7 mouse cellular contexts compared by ENCODE assay signal in genomic region chr11:120307566-120308430, GRCm38 (mm10). TPM values are rescaled to one million over a fixed set of nuclear protein-coding genes. Genes with fewer than 3 reads are reported as not detected.
DNase-seq lines count a peak whose midpoint lies in the region; ATAC-seq and TF ChIP-seq lines count a peak whose summit lies in the region.

No protein-coding gene starts in this region.

- no peak for TF ChIP-seq POLR2A in cortical plate, adult 2 months (IDR thresholded peaks at IDR 0.05; ENCODE audit: extremely low read depth, insufficient read depth, low read length)

- peak overlapping the region; percentile 48 for H3K4me2 ChIP-seq in intestine, postnatal 0 days (replicated peaks; ENCODE audit: low read depth)
- H3K4me2 ChIP-seq in midbrain, embryonic 14.5 days (ENCODE audit: low read length), result peak overlapping the region; percentile 26

- H3K9me3 ChIP-seq in intestine, postnatal 0 days (ENCODE audit: control insufficient read depth), result no peaks in the 10 kb centered on the region
- H3K9me3 ChIP-seq in midbrain, embryonic 14.5 days (ENCODE audit: control insufficient read depth, low read length), result no peaks in the 10 kb centered on the region

- no peaks in the 10 kb centered on the region for H3K27me3 ChIP-seq in intestine, postnatal 0 days (replicated peaks; ENCODE audit: control insufficient read depth, insufficient read depth, low read length)
- H3K27me3 ChIP-seq in midbrain, embryonic 14.5 days (ENCODE audit: control insufficient read depth, insufficient read depth, low read length), result peaks cover 7% of the 10 kb centered on the region; the same call in 1 of the 2 replicates

- peak; percentile 97 for DNase-seq in adipocyte (ENCODE audit: low spot score)
- DNase-seq in gastrocnemius, postnatal 4 days (ENCODE audit: low spot score in 2 of 2), result peak; percentile 89 to 93
- peak; percentile 97 for DNase-seq in left cerebral cortex, postnatal 4 days
- DNase-seq in midbrain, embryonic 14.5 days, result peak; percentile 95
- DNase-seq in spleen, adult 18-20 months, result peak; percentile 72 to 89

- TF ChIP-seq CTCF in cortical plate, adult 2 months (IDR thresholded peaks at IDR 0.05; ENCODE audit: extremely low read depth, insufficient read depth, low read length), result peak; percentile 95
- TF ChIP-seq CTCF in intestine, postnatal 0 days (IDR thresholded peaks at IDR 0.05; ENCODE audit: low read depth), result peak; percentile 97

- intact Hi-C loops in left cerebral cortex, postnatal 4 days (cut with DNase I), result loop anchor here (5.0 kb wide), 3 partner anchors 75 to 195 kb away; partner anchors contain the start of gene Bahcc1

- no peak overlapping the region for H3K4me3 ChIP-seq in cortical plate, adult 2 months (ENCODE audit: insufficient read depth, low read length)
- H3K4me3 ChIP-seq in intestine, postnatal 0 days (ENCODE audit: low read depth, low read length), result no peak overlapping the region
- no peak overlapping the region for H3K4me3 ChIP-seq in midbrain, embryonic 14.5 days (replicated peaks; ENCODE audit: low read depth, low read length)

- H3K4me1 ChIP-seq in cortical plate, adult 2 months (ENCODE audit: control insufficient read depth, insufficient read depth, low read length), result peaks cover 9% of the 10 kb centered on the region
- H3K4me1 ChIP-seq in intestine, postnatal 0 days (replicated peaks; ENCODE audit: control insufficient read depth, insufficient read depth, low read length), result peaks cover 14% of the 10 kb centered on the region
- H3K4me1 ChIP-seq in midbrain, embryonic 14.5 days (ENCODE audit: control insufficient read depth, insufficient read depth, low read length), result peaks cover 54% of the 10 kb centered on the region

- H3K9ac ChIP-seq in intestine, postnatal 0 days (ENCODE audit: low read depth, low read length), result no peak overlapping the region
- no peak overlapping the region for H3K9ac ChIP-seq in midbrain, embryonic 14.5 days (replicated peaks; ENCODE audit: low read length)

- peak; percentile 36 for ATAC-seq in intestine, postnatal 0 days
- no peak for ATAC-seq in midbrain, embryonic 14.5 days (ENCODE audit: low FRiP score, low TSS enrichment)

- H3K36me3 ChIP-seq in intestine, postnatal 0 days (ENCODE audit: control insufficient read depth, insufficient read depth), result no peaks in the 10 kb centered on the region
- no peaks in the 10 kb centered on the region for H3K36me3 ChIP-seq in midbrain, embryonic 14.5 days (ENCODE audit: control insufficient read depth, insufficient read depth, low read length)

- no peak overlapping the region for H3K27ac ChIP-seq in cortical plate, adult 2 months (ENCODE audit: insufficient read depth, low read length)
- H3K27ac ChIP-seq in intestine, postnatal 0 days (ENCODE audit: low read depth, low read length), result no peak overlapping the region
- no peak overlapping the region for H3K27ac ChIP-seq in midbrain, embryonic 14.5 days (replicated peaks; ENCODE audit: low read depth, low read length)

- 6% methylated on average over 19 of the region's 19 CpGs for WGBS in intestine, postnatal 0 days
- WGBS in midbrain, embryonic 14.5 days, result 5% methylated on average over 19 of the region's 19 CpGs

RNA-seq across cellular contexts. Expression of gene Actg1, which starts 40.5 kb away (rescaled TPM):
- polyA plus RNA-seq in cortical plate, adult 2 months (2012; rRNA removed), result 1,064 and 1,106 TPM in 2 replicates
- total RNA-seq in gastrocnemius, postnatal 4 days (2021), result 100 to 1,000 TPM; 861 to 883 TPM
- 1,513 and 1,605 TPM in 2 replicates for polyA plus RNA-seq in intestine, postnatal 0 days (2015; fragmentation: Nextera tagmentation; extraction: Ambion mirVana)
- total RNA-seq in left cerebral cortex, postnatal 4 days (2021), result 1,000 to 10,000 TPM; 3,514 to 3,537 TPM
- polyA plus RNA-seq in midbrain, embryonic 14.5 days (2014; fragmentation: Nextera tagmentation; extraction: Ambion mirVana), result 4,502 and 4,930 TPM in 2 replicates

RNA-seq across cellular contexts. Expression of gene Fscn2, which starts 53.5 kb away (rescaled TPM):
- 0.28 and 0.67 TPM in 2 replicates for polyA plus RNA-seq in cortical plate, adult 2 months (2012; rRNA removed)
- under 1 TPM; 0.52 to 0.98 TPM for total RNA-seq in gastrocnemius, postnatal 4 days (2021)
- 0.14 and 0.16 TPM in 2 replicates for polyA plus RNA-seq in intestine, postnatal 0 days (2015; fragmentation: Nextera tagmentation; extraction: Ambion mirVana)
- total RNA-seq in left cerebral cortex, postnatal 4 days (2021), result under 1 TPM; 0.42 to 0.44 TPM
- polyA plus RNA-seq in midbrain, embryonic 14.5 days (2014; fragmentation: Nextera tagmentation; extraction: Ambion mirVana), result 1.7 and 2.5 TPM in 2 replicates
